Mouse (Mus musculus) hindbrain, embryonic 11.5 days (tissue): ENCODE measurements at regions not wholly inside any gene's neighbourhood (a gene's known extent, or its start where the extent isn't known, plus 50 kb on each side); places are given as distances from the start of the nearest gene placed in this dataset.

Experiments
- ATAC-seq: fragments of 200-750 bp; cut with Nextera tagmentation; 2 replicates; pipeline ENCODE4 v1.8.0; 2017; ENCODE audit warnings: mild to moderate bottlenecking, moderate TSS enrichment, moderate library complexity; ENCODE audit not compliant: low FRiP score
- DNase-seq: peaks from one replicate; pipeline ENCODE4 v3.0.0-alpha.2; 2015; ENCODE audit warnings: low spot score
- H3K27ac ChIP-seq: fragments of 300-500 bp; sonication (generic); 2 replicates; pipeline ENCODE4 v1.5.1; 2014; ENCODE audit warnings: mild to moderate bottlenecking, low read depth, low read length
- H3K27me3 ChIP-seq: fragments of 300-500 bp; sonication (generic); 2 replicates; pipeline ENCODE4 v1.6.1; 2014; ENCODE audit warnings: mild to moderate bottlenecking, low read length, moderate library complexity, mixed read lengths; ENCODE audit not compliant: control insufficient read depth, insufficient read depth
- H3K36me3 ChIP-seq: fragments of 300-500 bp; sonication (generic); 2 replicates; pipeline ENCODE4 v1.6.1; 2014; ENCODE audit warnings: mild to moderate bottlenecking, low read length, moderate library complexity, mixed read lengths; ENCODE audit not compliant: control insufficient read depth, insufficient read depth
- H3K4me1 ChIP-seq: fragments of 300-500 bp; sonication (generic); replicated peaks from 2 replicates; pipeline ENCODE4 v1.6.1; 2014; ENCODE audit warnings: low read length, mixed read lengths; ENCODE audit not compliant: control insufficient read depth, insufficient read depth
- H3K4me2 ChIP-seq: fragments of 300-500 bp; sonication (generic); replicated peaks from 2 replicates; pipeline ENCODE4 v1.6.1; 2014; ENCODE audit warnings: mild to moderate bottlenecking, low read depth, low read length
- H3K4me3 ChIP-seq: fragments of 300-500 bp; sonication (generic); 2 replicates; pipeline ENCODE4 v1.5.1; 2014; ENCODE audit warnings: low read depth, low read length
- H3K9ac ChIP-seq: fragments of 300-500 bp; sonication (generic); 2 replicates; pipeline ENCODE4 v1.6.1; 2014; ENCODE audit warnings: low read depth, low read length
- H3K9me3 ChIP-seq: fragments of 300-500 bp; sonication (generic); 2 replicates; pipeline ENCODE4 v1.6.1; 2016; ENCODE audit warnings: low read length; ENCODE audit not compliant: control insufficient read depth
- WGBS: fragments of 180-500 bp; shearing (Covaris S2); extraction: QIAGEN DNeasy Blood & Tissue Kit; methylation state at CpG from one replicate; pipeline ENCODE4 v1.1.7; 2014; 5-methylcytosine and 5-hydroxymethylcytosine counted together

DNA sequence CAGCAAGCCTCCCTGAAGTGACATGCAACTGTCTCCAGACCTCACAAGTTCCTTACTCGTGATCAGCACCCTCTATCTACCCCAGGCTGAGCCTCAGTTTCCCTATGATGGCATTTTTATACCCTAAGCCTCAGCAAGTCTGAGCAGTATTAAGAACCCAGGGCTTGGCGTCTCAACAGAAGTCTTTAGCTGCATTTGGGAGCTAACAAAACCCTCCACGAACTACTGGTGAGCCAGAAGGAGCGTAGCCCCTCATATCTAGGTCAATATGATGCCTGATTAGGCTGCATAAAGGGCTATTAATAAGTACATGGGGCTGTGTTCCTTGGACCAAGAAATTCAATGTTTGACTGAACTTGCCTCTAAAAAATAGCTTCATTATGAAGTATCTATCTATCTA lies 600.4 kb downstream of the Tox3 start:
- H3K9ac ChIP-seq, result no peak overlapping the region
- H3K4me1 ChIP-seq, result no peaks in the 10 kb centered on the region
- H3K27me3 ChIP-seq, result no peaks in the 10 kb centered on the region
- no peak overlapping the region for H3K4me3 ChIP-seq
- no peaks in the 10 kb centered on the region for H3K9me3 ChIP-seq
- 85% methylated on average over 4 of the region's 4 CpGs for WGBS
- H3K27ac ChIP-seq, result no peak overlapping the region
- H3K36me3 ChIP-seq, result no peaks in the 10 kb centered on the region
- DNase-seq, result no peak
- H3K4me2 ChIP-seq, result no peak overlapping the region
- no peak for ATAC-seq

DNA sequence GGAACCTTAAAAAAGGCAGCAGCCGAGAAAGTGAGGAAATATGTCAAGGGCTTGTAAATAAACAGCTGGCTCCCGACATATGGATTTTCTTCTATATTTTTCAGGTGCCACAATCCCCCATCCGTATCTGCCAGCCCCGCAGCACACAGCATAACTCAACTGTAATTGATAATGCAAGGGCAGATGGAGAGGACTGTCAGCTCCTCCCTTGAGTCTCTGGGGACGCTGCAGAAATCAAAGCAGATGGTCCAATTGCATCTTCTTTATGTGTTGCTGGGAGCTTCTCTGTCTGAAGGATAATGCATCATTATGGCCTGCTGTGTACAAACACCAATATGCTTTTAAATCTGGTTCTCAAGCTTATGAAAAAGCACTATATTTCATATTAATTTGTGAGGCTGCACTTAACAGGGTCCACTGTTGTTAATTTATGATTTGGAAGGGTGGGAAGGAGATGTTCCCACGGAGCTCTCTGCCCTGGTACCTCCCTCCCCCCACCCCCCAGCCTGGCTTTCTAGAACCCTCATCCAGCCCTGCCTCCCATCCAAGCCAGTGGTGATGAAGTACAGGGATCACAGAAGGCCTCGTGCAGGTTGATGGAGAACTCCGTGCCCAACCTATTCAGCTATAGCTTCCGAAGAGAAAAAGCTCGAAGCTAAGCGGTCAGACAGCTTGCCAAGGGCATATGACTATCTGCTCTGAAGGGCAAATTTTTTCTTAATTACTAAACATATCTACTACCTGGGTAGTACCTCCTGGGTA lies 603.7 kb downstream of the Tox3 start:
- H3K4me3 ChIP-seq, result no peak overlapping the region
- WGBS, result 69% methylated on average over 11 of the region's 11 CpGs
- no peak overlapping the region for H3K4me2 ChIP-seq
- H3K9me3 ChIP-seq, result no peaks in the 10 kb centered on the region
- no peaks in the 10 kb centered on the region for H3K36me3 ChIP-seq
- H3K27me3 ChIP-seq, result no peaks in the 10 kb centered on the region
- no peaks in the 10 kb centered on the region for H3K4me1 ChIP-seq
- DNase-seq (peak; percentile 54), ATAC-seq (0 out of 2 replicates have a peak, but pooled peaks have one; percentile 59)
- no peak overlapping the region for H3K9ac ChIP-seq
- H3K27ac ChIP-seq, result peak overlapping the region; percentile 43; the same call in 1 of the 2 replicates

DNA sequence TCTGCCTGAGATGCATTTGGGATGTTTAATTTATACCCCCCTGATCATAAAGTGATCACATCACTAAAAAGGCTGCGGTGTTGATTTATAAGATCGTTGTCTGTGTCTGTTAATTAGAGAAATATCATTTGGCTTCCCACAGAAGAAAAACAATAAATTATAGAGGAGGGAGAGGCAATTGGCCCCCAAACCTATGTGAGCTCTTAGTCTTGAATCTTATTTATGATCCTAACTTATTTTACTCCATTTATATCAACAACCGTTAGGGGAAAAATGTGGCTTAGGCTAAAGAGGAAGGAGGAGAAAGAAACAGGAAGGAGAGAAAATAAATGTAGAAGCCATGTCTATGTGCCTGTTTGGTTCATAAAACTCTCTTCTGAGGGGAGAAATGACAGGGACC lies 609.5 kb downstream of the Tox3 start:
- Histone ChIP-seq H3K27ac (no peak overlapping the region), H3K9ac (no peak overlapping the region), H3K9me3 (no peaks in the 10 kb centered on the region), H3K4me1 (no peaks in the 10 kb centered on the region), H3K4me3 (no peak overlapping the region), H3K27me3 (no peaks in the 10 kb centered on the region), H3K36me3 (no peaks in the 10 kb centered on the region), H3K4me2 (no peak overlapping the region)
- DNase-seq, result no peak
- 95% methylated on average over 3 of the region's 3 CpGs for WGBS
- no peak for ATAC-seq

DNA sequence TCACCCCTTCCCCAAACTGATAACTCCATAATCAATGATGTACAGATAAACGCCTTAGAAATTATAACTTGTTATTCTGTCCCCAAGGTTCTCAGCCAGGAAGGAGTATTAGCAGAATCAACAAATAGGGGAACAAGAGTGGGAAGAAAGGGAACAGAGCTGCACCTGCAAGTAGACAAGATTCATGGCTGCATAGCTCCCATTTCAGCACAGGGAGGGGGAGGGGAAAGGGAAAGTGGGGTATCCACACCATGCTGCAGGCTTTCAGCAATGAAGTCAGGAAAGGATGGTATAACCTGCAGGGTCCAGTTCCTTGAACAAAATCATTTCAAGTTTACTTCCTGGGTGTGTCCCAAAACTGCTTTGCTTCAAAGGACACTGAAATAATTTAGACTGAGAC lies 610.5 kb downstream of the Tox3 start:
- DNase-seq, result no peak
- ATAC-seq, result no peak
- WGBS, result 94% methylated on average over 1 of the region's 1 CpGs

DNA sequence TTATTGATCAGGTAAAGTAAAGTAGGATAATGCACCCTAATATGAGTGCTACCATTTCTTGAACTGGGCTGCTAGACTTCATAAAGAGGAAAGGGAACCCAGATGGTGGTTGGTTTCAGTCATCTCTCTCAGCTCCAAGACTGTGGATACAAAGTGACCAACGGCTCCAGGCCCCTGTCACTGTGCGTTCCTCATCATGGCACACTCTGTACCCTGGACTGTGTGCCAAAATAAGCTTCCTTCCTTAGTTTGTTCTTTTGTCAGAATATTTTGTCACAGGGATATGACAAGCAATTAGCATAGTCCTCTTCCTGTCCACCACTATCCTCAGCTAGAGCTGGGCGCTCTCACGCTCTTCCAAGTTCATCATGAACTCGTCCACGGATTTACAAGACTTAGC lies 620.9 kb downstream of the Tox3 start:
- Histone ChIP-seq H3K9ac (no peak overlapping the region), H3K27ac (no peak overlapping the region), H3K36me3 (no peaks in the 10 kb centered on the region), H3K27me3 (no peaks in the 10 kb centered on the region), H3K4me1 (no peaks in the 10 kb centered on the region), H3K4me3 (no peak overlapping the region), H3K9me3 (no peaks in the 10 kb centered on the region), H3K4me2 (no peak overlapping the region)
- no peak for ATAC-seq
- 95% methylated on average over 6 of the region's 6 CpGs for WGBS
- DNase-seq, result no peak

More for the DNA sequence above, 610.5 kb downstream of the Tox3 start:
- Histone ChIP-seq H3K27ac (no peak overlapping the region), H3K9me3 (no peaks in the 10 kb centered on the region), H3K4me2 (no peak overlapping the region), H3K36me3 (no peaks in the 10 kb centered on the region), H3K9ac (no peak overlapping the region), H3K4me1 (no peaks in the 10 kb centered on the region), H3K27me3 (no peaks in the 10 kb centered on the region), H3K4me3 (no peak overlapping the region)

DNA sequence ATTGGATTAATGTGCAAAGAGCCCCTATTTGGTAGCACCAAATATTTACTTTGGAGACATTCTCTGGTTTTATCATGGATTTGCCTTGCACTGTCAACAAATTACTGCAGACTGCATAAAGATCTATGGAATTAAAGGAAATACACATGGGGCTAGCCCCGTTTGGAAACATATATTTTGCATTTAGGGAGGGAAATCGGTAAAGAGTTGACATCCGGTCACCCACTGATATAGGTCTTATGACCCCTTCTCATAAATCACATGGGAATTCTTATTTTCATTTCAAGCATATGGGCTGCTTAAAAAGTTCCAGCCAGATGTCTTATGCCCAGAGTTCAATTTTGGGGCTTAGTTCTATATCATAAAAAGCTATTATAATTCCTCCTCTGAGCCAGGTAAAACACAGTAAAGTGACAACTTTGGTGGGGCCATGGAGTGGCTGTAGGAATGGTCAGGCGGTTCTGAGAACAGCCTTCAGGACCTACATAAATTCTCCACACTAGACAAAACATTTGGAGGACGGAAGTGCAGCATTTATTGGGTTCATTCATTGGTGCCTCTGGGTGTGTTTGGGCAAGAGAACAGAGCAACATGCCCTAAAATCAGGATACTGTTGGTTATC lies 626.3 kb downstream of the Tox3 start:
- Histone ChIP-seq H3K9ac (no peak overlapping the region), H3K4me2 (no peak overlapping the region), H3K4me3 (no peak overlapping the region), H3K36me3 (no peaks in the 10 kb centered on the region), H3K27me3 (no peaks in the 10 kb centered on the region), H3K4me1 (no peaks in the 10 kb centered on the region), H3K27ac (no peak overlapping the region), H3K9me3 (no peaks in the 10 kb centered on the region)
- ATAC-seq (no peak), DNase-seq (no peak)
- WGBS, result 81% methylated on average over 5 of the region's 5 CpGs

DNA sequence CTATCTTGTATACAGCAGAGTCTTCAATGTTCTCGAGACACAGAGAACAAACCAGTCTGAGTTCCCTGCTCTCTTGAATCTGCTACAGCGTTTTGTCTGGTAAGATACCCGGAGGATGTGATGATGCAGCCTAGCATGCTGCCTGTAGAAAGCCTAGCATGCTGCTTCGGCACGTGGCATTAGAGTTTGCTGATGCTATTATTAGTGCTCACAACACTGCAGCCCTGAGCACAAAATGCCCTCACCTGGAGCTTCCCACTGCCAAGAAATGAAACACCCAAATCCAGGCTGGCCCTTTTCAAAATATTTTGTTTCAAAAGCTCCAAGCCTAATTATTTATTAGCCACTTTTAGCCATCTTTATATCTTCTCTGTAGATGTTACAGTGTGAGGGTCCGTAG lies 634.3 kb downstream of the Tox3 start:
- H3K27me3 ChIP-seq, result no peaks in the 10 kb centered on the region
- H3K27ac ChIP-seq, result no peak overlapping the region
- no peak for DNase-seq
- H3K36me3 ChIP-seq, result no peaks in the 10 kb centered on the region
- no peak overlapping the region for H3K4me3 ChIP-seq
- no peak for ATAC-seq
- H3K9ac ChIP-seq, result no peak overlapping the region
- no peaks in the 10 kb centered on the region for H3K4me1 ChIP-seq
- no peak overlapping the region for H3K4me2 ChIP-seq
- H3K9me3 ChIP-seq, result no peaks in the 10 kb centered on the region
- 78% methylated on average over 6 of the region's 6 CpGs for WGBS

DNA sequence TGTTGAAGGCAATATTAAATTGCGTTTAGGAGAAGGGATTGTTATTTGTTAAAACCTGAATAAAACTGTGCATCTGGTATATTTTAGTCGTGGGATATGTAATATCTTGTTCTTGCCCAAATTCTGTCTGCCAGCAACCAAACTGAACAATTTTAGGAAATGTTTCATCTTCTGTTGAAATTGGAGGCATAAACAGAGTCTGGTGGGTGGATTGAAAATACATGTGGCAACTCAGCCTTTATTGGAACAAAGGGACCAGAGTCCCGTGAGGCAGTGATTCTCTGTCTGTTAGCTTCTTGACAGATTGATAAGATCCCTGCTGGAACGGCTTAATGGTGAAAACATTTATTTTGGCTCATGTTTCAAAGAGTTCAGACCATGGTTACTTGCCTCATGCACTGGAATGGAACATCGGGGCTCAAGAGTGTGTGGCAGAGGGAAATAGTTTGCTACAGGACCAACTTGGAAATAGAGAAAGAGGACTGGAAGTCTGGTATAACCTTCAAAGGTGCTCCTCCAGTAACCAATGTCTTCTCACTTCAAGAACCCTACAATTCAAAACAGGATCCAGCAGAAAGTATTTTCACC lies 640.7 kb downstream of the Tox3 start:
- WGBS, result 59% methylated on average over 5 of the region's 5 CpGs
- no peak overlapping the region for H3K27ac ChIP-seq
- ATAC-seq, result no peak
- no peaks in the 10 kb centered on the region for H3K4me1 ChIP-seq
- H3K9me3 ChIP-seq, result no peaks in the 10 kb centered on the region
- no peak overlapping the region for H3K4me2 ChIP-seq
- no peaks in the 10 kb centered on the region for H3K36me3 ChIP-seq
- H3K9ac ChIP-seq, result no peak overlapping the region
- H3K27me3 ChIP-seq, result no peaks in the 10 kb centered on the region
- DNase-seq, result no peak
- no peak overlapping the region for H3K4me3 ChIP-seq

DNA sequence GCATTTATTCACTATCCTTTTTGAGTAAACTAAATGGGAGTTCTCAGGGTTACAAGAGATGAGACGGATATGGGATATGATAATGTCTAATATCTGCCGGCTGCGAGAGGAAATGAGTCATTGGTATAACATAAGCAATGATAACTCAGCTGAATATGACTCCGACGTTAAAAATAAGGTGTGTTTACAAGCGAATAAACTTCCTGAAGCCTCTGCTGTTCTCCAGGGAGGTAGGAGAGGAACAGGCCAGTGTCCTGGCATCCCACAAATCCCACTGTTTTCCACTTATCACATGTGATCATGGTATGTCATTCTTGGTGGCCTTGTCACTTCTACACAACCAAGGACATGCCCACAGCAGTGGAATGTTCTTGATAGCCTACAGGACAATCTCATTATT lies 641.7 kb upstream of the Sall1 start:
- Histone ChIP-seq H3K9ac (no peak overlapping the region), H3K36me3 (no peaks in the 10 kb centered on the region), H3K4me3 (no peak overlapping the region), H3K4me1 (no peaks in the 10 kb centered on the region), H3K9me3 (no peaks in the 10 kb centered on the region), H3K27ac (no peak overlapping the region), H3K4me2 (no peak overlapping the region), H3K27me3 (no peaks in the 10 kb centered on the region)
- ATAC-seq (no peak), DNase-seq (no peak)
- WGBS, result 96% methylated on average over 6 of the region's 6 CpGs
